Mouse (Mus musculus): ENCODE data around the gene Efs. TPM values are rescaled to one million over a fixed set of nuclear protein-coding genes. Genes with fewer than 3 reads are reported as not detected.

Efs gene
- polyA plus RNA-seq, 1 experiment = 0.04 TPM

DNA sequence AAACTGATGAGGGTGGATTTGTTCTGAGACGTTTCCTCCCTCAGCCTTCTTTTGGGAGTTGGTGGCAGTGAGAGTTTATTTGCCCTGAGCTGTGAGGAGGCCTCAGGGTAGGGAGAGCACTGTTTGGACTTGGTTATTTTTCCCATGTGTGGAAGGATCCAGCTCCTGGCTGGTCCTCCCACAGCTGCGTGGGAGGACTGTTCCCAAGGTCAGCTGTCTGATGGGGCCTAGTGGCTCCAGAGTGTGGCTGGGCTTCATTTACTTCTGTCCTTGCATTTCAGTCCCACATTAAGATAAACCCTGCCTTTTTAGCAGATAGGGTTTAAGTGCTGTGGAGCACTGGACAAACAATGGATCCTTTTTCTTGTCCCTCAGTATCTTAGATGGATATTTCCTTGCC, 28.5 kb downstream of the Efs start:
- TF ChIP-seq GATA1 (IDR thresholded peaks at IDR 0.05; ENCODE audit: low read length) = no peak

- TF ChIP-seq GATA1 (IDR thresholded peaks at IDR 0.05; ENCODE audit: low read length) = no peak
Observed at GRCm38 (mm10) chr14:54894296-54895151, 31.4 kb downstream of the Efs start.

DNA sequence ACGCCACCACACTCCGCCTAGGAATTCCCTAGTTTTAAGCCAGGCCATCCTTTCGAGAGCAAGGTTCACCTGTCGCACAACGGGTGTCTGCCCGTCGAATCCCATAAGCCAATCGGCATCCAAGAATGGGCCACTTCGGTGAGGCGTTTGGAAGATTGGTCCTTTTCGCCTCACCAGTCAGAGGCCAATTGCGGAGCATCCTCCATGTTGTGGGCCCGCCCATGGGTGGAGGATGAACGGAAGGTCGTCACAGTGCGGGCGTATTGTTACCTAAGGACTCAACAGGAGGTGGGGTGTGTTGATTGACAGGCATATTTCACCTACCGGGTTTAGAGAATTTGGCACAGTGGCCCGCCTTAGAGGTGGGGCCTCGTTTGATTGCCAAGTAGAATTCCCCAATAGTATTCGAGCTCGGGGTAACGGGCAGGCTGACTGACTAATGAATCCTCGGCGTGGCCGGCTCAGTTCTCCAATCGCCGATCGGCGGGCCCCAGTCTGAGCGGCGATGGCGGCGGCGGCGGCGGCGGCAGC, 32.2 kb downstream of the Efs start:
- TF ChIP-seq GATA1 (IDR thresholded peaks at IDR 0.05; ENCODE audit: low read length) = no peak

DNA sequence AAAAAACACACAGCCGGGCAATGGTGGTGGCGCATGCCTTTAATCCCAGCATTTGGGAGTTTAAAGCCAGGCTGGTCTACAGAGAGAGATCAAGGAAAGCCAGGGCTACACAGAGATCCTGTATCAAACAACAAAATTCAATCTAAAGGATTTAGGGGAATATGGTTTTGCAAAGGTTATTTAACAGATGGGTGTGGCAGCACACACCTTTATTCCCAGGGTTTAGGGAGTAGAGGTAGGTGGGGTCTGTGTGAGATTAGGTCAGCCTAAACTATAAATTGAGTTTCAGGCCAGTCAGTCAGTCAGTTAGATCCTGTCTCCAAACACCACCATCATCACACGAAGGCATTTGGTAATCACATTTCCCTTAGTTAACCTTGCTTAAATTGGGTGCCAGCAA, 33.7 kb downstream of the Efs start, which contains the start of gene Pabpn1:
Gene Pabpn1 (plus strand): TSS at position 301 of the 400 bp plus-strand sequence.
- TF ChIP-seq GATA1 (IDR thresholded peaks at IDR 0.05; ENCODE audit: low read length) = no peak

- TF ChIP-seq GATA1 (IDR thresholded peaks at IDR 0.05; ENCODE audit: low read length) = no peak
Observed at GRCm38 (mm10) chr14:54885309-54885708, 40.6 kb downstream of the Efs start.

- no peak for TF ChIP-seq GATA1 (IDR thresholded peaks at IDR 0.05; ENCODE audit: low read length)
Observed at GRCm38 (mm10) chr14:54884022-54884712, 41.8 kb downstream of the Efs start.

DNA sequence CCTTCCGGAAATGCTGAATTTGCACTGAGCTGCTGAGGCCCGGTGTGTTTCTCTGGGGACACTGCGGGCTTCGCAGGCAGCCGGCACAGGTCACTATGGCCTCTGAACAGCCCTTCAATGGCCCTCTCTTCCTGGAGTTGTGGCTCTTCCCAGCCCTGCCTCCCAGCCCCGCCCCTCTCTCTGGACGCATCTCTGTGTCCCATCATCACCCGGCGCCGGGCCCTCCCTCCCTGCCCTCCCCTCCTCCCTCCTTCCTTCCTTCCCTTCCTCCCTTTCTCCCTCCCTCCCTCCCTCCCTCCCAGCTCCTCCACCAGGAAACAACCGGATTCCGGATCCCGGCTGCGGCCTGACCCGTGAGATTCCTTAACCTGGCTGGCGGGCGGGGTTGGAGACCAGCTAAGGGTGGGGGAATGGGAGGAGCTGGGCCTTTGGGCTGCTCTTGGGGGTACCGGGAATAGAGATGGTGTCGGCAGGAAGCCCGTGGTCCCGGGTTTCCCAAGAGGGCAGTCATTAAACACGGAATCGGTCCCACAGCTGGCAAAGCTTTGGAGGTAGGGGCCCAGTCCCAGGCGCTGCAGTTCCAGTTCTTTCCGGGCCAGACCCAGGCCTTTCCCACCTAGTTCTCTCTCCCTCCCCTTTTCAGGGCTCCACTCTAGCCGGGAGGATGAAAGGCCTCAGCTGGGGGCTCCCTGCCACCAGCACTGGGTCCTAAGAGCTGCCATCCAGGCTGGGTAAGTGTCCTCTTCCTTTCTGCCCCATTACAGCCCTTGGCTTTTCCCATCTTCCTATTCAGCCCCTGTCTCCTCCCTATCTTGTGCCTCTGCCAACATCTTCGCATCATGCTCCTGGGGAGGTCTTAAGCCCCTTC, 42.5 kb downstream of the Efs start, which contains the start of the genes Bcl2l2 and Gm20521:
Gene Bcl2l2 (plus strand): TSS at position 224 of the 868 bp plus-strand sequence.
Gene Gm20521 (plus strand): TSS at position 288 of the 868 bp plus-strand sequence.
- TF ChIP-seq GATA1 (IDR thresholded peaks at IDR 0.05; ENCODE audit: low read length) = no peak

- TF ChIP-seq GATA1 (IDR thresholded peaks at IDR 0.05; ENCODE audit: low read length) = no peak
Observed at GRCm38 (mm10) chr14:54877048-54877715, 48.7 kb downstream of the Efs start, which contains the start of gene Ppp1r3e. TSS of gene Ppp1r3e (minus strand) at chr14:54877550.

GRCm38 (mm10) chr14:54876539-54877047, 49.3 kb downstream of the Efs start:
- TF ChIP-seq GATA1 (IDR thresholded peaks at IDR 0.05; ENCODE audit: low read length) = no peak

DNA sequence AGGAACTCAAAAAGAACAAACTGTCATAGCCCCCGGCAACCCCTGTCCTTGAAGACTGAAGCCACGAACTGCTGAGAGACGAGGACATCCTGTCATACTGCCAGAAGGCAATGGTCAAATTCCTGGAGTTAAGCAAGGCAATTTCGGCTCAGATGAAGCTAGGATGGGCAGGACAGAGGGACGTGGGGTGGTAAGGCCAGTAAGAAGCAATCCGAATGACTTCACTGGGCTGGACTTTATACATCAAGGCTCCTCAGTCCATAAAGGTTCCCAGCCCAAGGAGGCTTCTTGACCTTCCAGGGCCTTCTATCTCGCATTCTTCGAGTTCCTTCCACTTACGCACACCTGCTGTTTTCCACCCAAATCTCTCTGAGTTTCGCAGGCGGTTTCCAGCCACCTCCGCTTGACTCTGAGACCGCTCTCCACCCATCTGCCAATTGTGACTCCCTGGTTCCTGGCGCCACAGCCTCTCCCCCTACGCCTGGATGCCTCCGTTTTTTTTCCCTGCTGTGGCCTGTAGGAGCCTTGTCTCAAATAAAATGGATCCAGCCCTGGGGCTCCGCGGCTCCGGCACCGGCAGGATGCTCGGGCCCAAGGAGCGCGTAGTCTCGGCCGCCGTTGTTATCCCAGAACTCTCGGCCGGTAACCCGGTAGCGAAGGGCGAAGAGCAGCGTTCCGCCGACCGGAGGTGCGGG, 49.9 kb downstream of the Efs start:
- no peak for TF ChIP-seq GATA1 (IDR thresholded peaks at IDR 0.05; ENCODE audit: low read length)

- TF ChIP-seq GATA1 (IDR thresholded peaks at IDR 0.05; ENCODE audit: low read length) = no peak
Observed at GRCm38 (mm10) chr14:54874165-54874564, 51.8 kb downstream of the Efs start.

GRCm38 (mm10) chr14:54870861-54871260, 55.1 kb downstream of the Efs start, which contains the start of gene Homez:
TSS of gene Homez (minus strand) at chr14:54870961.
- TF ChIP-seq GATA1 (IDR thresholded peaks at IDR 0.05; ENCODE audit: low read length) = no peak

GRCm38 (mm10) chr14:54868026-54868425, 57.9 kb downstream of the Efs start:
- TF ChIP-seq GATA1 (IDR thresholded peaks at IDR 0.05; ENCODE audit: low read length) = no peak

- TF ChIP-seq GATA1 (IDR thresholded peaks at IDR 0.05; ENCODE audit: low read length) = no peak
Observed at GRCm38 (mm10) chr14:54866936-54867335, 59.0 kb downstream of the Efs start.

Other genes starting within 250 kb of the Efs start
- 6.6 and 9.8 TPM in 2 replicates for gene 1700123O20Rik, start 239.9 kb downstream of the Efs start, polyA plus RNA-seq (2012)
- 516 and 685 TPM in 2 replicates for gene Acin1, start 239.2 kb downstream of the Efs start, polyA plus RNA-seq (2012)
- gene Gm29776, start 227.3 kb downstream of the Efs start, polyA plus RNA-seq (2012) = not detected in 2 replicates
- not detected in 2 replicates for gene Cebpe, start 214.0 kb downstream of the Efs start, polyA plus RNA-seq (2012)
- gene Slc7a8, start 144.2 kb downstream of the Efs start, polyA plus RNA-seq (2012) = 79.2 and 81.1 TPM in 2 replicates
- gene Rnf212b, start 112.0 kb downstream of the Efs start, polyA plus RNA-seq (2012) = not detected in 2 replicates
- 1.5 and 1.6 TPM in 2 replicates for gene Homez, start 55.2 kb downstream of the Efs start, polyA plus RNA-seq (2012)
- 1.3 and 2.3 TPM in 2 replicates for gene Ppp1r3e, start 48.6 kb downstream of the Efs start, polyA plus RNA-seq (2012)
- 41.2 and 42.5 TPM in 2 replicates for gene Bcl2l2, start 42.7 kb downstream of the Efs start, polyA plus RNA-seq (2012)
- 5.5 and 10.3 TPM in 2 replicates for gene Gm20521, start 42.7 kb downstream of the Efs start, polyA plus RNA-seq (2012)
- 412 and 528 TPM in 2 replicates for gene Pabpn1, start 33.6 kb downstream of the Efs start, polyA plus RNA-seq (2012)
- not detected in 2 replicates for gene Slc22a17, start 13.0 kb downstream of the Efs start, polyA plus RNA-seq (2012)
- not detected in 2 replicates for gene Il25, start 6.6 kb upstream of the Efs start, polyA plus RNA-seq (2012)
- not detected in 2 replicates for gene Cmtm5, start 10.1 kb upstream of the Efs start, polyA plus RNA-seq (2012)
- 0.01 TPM in 1 of 2 replicates, not detected in the other for gene Myh6, start 40.8 kb upstream of the Efs start, polyA plus RNA-seq (2012)
- gene Gm17428, start 50.8 kb upstream of the Efs start, polyA plus RNA-seq (2012) = not detected in 2 replicates
- 0.04 and 0.05 TPM in 2 replicates for gene Myh7, start 68.5 kb upstream of the Efs start, polyA plus RNA-seq (2012)
- gene Ngdn, start 89.3 kb upstream of the Efs start, polyA plus RNA-seq (2012) = 39.2 and 43.5 TPM in 2 replicates
- gene Zfhx2, start 166.2 kb upstream of the Efs start, polyA plus RNA-seq (2012) = 1.9 and 2.3 TPM in 2 replicates
- 4.0 and 4.4 TPM in 2 replicates for gene Thtpa, start 168.7 kb upstream of the Efs start, polyA plus RNA-seq (2012)
- gene Ap1g2, start 180.5 kb upstream of the Efs start, polyA plus RNA-seq (2012) = 16.8 and 21.9 TPM in 2 replicates
- 0.02 TPM in 1 of 2 replicates, not detected in the other for gene Jph4, start 190.8 kb upstream of the Efs start, polyA plus RNA-seq (2012)